Mouse (Mus musculus): Measurements from ENCODE around the gene Gm12216.
"Not testable (repeated sequence)": the region's sequence is repeated elsewhere in the genome, so short reads cannot be mapped to it uniquely, and the experiment has no call there.

The Gm12216 gene

DNA sequence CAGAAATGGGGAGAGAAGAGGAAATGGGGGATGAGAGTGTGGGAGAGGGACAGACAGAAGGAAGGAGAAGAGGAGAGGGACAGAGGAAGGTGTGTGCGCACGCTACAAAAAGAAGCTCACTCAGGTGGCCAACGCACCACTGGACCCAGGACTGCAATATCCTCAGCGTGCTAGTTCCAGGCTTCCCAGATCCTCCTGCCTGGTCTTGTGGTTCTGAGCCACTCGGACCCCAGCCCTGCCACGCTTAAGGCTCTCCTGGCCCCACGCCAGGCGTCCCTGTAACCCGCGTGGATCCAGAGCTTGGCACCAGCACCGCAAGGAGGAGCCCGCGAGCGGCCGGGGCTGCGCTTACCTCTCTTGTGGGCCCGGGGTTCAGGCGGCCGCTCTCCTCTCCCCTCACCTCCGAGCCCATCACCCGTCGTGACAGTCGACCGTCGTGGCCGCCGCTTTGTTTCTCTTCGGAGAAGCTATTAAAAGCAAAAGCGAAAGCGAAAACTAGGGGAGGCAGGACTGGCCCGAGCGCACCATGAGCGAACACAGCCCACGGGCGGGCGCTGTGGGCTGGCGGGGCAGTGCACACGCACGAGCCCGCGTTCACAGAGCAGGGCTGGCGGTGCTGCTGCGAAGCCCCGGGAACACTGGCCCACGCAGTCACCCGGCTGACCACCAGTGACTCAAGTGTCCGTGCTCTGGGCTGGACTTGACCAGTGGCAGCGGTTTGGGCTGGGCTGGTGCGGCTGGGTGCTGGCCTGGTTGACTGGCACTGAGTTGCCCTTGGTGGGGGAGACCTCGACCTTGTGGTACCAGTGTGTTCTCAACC, at the start of gene Gm12216:
Gene Gm12216 (minus strand): TSS at position 496 of the 820 bp plus-strand sequence.
- DNase-seq, result peak; percentile 44

DNA sequence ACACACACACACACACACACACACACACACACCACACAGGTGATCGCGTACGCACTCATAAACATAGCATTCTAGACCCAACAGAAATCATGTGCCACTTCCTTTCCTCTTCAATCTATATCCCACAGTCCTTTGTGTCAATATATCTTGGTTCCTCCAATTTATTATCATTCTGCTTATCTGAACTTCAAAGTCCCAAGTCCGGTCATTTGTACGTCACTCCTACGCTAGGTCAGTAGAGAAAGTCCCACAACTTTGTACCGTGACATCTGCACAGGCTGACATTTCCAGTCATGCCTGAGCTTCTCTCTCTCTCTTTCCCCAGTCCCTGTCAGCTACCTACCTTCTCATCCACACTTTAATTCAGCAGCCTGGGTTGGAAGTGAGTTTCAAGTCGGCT, 49.6 kb upstream of the Gm12216 start:
- DNase-seq, result no peak

DNA sequence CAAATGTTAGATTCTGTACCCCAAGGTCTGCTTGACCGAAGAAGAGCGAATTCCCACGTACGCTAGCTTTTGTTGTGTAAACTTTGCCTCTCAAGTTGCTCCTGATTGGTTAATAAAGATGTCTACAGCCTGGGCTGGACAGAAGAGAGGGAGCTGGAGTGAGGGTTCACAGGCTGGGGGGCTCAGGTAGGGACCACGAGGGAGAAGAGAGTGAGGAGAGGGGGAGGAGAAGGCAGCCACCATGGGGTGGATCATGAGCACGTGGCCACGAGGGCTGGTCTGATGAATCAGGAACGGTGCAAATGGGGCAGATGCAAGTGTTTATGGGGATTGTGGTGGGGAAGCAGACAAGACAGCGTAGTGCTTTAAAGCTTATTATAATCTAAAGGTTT, 45.5 kb upstream of the Gm12216 start:
- DNase-seq, result no peak

DNA sequence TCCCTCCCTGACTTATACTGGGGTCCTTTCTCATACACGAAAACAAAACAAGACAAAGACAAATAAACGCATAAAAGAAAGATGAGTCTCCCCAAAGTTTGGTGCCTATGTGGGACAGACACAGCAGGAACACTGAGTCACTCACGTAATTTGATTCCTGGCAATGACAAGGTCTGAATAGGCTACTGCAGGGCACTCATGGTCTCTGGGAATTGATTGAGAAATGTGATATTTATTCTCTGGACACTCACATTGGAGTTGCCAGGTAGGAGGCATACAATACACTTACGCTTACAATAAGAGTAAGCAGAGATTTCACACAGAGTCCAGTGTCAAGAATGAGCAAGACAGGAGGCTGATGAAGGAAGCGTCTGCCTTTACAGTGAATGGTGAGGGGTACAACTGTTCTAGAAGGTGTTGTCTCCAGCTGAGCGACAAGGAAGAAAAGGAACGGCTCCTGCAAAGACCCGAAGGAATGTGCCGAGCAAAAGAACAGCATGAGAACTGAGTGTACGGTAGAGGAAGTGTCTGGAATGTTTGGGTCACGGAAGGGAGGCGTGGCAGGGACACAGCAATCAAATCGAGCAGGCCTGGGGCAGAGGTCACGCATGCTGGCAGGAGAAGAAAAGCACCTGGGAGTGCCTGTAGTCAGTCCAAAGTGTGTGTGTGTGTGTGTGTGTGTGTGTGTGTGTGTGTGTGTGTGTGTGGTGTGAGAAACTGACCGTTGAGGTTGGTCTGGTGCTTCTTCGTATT, 44.9 kb upstream of the Gm12216 start:
- DNase-seq, result peak; percentile 60

DNA sequence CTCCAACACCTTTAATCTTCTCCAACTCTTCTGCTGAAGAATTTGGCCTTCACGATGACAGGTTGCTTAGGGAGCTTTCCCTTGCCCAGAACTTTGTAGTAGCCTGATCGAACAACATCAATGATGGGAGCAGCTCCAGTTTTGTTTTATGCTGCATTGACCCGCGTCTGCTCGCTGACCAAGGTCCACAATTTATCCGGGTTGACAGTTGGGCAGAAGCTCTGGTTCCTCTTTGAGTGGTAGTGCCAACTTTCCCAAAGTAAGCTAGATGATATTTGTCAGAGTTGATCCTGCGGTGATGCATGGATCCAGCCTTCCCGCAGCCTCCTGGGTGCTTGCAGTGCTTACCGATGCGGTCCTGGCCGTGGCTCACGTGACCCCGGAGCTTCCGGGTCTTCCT, 43.7 kb upstream of the Gm12216 start:
- DNase-seq, result no peak

DNA sequence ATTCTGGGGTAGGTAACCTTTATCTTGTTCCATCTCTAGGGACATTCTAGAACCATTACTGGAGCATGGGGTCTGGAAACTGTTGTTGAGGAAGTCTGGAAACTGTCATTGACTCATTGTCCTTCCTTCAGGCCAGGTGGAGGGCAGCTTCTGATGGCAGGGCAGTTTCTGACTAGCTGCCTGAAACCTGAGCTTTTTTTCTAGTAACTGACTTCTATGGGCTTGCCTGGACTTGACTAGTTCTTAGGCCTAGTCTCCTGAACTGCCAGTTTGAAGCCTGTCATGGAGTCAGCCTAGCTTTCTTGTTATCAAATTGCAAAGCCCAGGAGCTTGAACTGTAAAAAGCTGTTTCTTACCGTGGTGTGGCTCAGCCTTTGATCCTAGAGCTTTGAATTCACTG, 41.9 kb upstream of the Gm12216 start:
- DNase-seq, result no peak

DNA sequence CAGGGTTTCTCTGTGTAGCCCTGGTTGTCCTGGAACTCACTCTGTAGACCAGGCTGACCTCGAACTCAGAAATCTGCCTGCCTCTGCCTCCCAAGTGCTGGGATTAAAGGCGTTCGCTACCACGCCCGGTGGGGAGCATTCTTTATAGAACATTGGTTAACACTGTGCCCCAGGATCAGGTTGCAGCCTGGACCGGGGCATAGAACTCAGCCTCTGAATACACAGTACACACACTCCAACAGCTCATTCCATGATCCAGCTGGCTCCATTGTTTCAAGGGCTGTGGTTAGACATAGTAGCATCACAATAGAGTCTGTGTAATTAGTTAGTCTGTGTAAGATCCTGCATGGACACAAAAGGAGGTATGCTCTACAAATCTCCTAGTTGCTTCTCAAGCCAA, 40.9 kb upstream of the Gm12216 start:
- no peak for DNase-seq

DNA sequence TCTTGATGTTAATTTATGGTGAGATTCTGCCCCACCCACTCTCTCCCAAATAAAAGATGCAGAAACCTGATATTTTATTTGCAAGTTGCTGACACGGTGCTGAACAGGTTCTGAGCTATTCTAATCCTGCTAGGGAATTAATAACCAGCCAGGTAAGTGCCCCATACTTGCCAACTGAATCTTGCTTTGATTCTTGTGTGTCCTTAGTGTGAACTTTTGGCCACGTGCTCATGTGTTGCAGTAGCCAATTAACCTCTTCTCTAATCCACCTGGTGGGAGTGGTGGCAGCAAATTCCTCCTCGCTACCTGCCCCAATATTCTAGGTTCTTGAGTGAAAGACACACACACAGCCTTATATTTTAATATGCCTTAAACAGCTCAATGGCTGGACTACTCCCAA, 39.9 kb upstream of the Gm12216 start:
- no peak for DNase-seq

DNA sequence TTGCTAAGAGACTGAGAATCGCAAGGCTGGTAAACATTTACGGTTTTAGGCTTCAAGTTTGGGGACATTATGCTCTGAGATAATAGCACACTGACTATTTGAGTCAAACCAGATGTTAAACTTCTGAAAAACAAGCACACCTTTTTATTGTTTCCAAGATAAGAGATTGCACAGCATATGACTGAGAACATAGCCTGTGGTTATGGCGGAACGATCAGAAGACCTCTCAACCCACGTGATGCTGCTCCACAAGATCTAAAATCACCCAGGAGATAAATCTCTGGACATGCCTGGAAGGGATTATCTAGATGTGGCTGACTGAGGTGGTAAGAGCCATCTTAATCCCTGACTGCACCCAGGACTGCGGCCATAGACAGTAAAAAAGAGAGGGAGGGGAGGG, 37.9 kb upstream of the Gm12216 start:
- no peak for DNase-seq

DNA sequence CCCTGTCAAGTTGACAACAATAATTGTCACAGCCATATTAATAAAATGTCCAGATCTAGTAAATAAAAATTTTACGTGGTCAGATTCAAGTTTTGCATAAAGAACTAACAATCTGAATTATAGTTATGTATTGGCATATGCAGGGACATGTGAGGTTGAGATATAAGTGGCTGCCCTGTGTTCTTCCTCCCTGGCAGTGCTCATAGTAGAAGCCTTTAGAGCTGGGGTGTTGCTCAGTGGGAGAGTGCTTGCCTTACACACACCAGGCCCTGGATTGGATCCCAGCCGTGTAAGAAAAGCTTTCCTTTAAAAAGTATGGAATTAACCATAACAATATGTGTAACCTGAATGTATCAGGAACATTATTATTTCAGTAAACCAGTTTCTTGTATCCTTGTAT, 34.4 kb upstream of the Gm12216 start:
- DNase-seq, result no peak

DNA sequence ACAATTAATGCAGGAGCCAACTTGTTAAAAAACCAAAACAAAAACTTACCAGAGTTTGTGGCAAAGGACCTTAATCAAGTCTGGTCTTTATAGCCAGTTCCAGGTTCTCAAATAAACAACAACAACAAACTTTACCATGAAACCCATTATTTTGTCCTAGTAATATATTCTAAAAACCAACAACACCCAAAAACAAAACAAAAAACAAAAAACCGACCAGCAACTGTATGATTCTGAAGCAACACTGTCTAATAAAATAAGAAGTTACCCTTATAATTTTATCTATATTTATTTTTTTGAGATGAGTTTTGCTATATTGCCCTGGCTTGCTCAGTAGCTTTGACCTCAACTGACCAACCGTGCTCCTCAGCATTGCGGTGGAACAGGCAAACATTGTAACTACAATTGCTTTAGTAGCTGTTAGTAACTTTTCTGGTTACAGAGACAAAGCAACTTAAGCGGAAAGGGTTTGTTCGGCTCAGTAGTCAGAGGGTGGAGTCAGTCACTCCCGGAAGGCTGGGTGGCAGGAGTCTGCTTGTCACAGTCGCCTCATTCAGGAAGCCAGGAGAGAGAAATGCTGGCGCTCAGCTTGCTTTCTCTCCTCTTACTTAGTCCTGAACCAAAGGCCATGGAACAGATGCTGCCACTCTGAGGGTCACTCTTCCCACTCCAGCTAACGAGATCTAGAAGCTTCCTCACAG, 33.8 kb upstream of the Gm12216 start:
- peak; percentile 24 for DNase-seq

DNA sequence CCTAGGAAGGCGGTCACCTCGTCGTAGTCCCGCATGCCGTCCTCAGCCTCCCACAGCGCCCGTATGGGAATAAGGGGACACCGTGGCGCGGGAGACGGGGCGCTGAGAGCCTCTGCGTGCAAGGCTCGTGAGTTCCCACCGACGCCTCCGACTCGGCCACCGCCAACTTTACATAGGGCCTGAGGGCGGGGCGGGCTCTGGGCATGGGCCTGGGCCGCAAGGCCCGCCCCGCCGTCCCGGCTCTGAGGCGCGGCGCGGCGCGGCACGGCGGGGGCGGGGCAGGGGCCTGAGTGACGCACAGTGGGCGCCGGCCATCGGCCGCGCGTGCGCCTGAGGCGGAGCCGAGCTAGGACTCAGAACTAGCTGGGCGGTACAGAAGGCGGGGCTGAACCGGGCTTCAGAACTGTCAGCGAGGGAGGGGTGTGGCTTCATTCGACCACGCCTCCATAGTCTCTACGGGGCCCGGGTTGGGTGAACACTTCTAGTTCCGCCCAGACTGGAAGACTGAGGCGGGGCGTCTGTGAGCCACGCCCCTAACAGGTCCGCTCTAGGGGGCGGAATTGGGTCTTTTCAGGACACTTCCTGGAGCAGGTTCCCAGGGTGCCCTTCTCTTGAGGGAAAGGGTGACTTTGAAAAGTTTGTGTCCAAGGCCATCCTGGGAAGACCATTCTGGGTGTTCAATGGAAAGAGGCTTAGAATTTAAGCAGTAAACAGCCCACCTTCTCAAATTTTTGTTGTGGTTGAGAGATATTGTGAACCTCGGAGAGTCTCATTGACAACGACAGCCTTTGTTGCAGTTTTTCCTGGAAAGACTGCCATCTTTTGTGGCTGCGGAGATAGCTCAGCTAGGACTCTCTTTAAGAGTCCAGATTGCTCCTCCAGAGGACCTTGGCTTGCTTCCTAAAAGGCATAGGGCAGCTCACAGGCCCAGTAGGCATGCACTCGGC, 32.7 kb upstream of the Gm12216 start, which contains the start of gene Slc22a5:
Gene Slc22a5 (minus strand): TSS at position 156 of the 947 bp plus-strand sequence.
- peak; percentile 98 for DNase-seq

DNA sequence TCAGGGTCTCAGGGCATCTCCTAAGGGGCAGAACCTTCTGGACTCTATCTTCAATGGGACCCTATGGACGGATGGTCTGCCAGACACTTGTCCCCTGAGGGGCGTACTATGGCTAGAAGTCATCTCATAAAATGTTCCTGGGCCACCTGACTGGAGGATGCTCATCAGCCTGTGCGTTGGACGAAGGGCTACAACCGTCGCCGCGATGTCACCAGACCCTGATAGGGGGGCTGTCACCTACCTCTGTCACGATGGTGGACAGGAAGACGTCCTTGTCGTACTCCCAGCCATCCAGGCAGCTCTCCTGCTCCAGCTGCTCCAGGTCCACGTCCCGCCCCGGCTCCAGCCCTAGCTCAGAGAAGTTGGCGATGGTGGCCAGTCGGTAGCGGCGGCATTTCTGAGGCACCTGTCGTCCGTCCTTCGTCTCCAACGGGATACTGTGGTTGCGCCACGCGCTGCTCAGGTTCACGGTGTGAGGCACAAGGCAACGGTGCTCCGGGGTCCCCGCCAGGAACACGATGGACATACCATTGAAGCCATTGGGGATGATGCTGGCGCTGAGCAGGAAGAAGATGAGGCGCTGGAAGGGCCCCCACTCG, 31.9 kb upstream of the Gm12216 start:
- no peak for DNase-seq

DNA sequence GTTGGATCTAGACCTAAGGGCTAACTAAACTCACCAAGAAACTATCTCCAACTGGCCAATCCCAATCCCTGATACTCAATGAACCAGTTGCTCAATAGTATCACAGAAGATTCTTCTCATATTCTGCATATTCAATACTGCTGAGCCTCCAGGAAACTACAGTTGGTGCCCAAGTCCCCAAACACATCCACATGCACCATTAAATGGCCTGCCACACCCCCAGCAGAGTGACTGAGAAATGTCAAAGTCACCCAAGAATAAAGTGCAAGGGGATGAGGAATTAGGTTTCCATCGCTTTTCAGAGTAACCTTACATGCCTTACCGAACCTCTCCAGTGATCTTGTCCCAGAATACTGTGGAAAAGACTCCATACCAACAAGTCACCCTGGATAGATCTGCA, 31.2 kb upstream of the Gm12216 start:
- no peak for DNase-seq

DNA sequence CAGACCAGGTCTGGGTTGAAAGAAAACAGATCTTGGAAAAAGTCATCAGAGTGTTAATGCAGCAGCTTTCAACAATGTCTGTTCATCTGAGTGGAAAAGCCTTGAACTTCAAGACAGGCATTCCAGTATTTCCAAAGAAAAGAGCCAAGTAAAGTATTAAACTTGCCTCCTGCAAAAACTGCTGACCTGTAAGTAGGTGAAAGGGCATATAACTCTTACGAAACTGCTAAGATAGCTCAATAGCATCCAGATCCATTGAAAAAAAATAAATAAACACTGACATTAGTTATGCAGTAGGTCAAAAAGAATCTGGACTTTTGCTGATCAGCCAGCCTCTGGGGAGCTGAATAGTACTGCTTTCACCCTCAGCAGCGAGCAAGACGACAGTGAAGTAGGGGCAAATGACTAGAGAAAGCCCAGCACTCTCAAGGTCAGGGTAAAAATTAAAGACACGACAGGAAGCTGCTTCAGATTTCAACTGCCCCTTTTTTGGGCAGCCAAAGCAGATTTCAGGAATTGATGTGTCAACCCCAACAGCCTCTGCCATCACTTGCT, 30.1 kb upstream of the Gm12216 start:
- peak; percentile 13 for DNase-seq

DNA sequence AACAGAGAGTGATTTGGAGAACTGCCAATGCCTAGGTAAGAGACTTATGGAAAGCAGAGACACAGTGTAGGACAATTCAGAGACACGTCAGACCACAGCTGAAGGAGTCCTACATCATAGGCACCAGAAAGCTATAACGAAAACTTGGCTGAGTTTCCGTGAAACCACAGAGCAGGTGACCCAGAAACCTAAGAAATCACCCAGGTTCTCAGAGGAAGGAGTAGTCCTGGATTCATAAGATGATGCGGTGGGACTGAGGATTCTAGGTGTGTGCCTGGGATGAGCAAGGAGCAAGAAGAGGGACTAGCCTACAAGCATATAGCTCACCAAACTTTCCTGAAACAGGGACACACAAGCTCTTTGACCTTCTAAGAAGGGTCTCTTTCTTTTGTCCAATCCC, 29.2 kb upstream of the Gm12216 start:
- no peak for DNase-seq

DNA sequence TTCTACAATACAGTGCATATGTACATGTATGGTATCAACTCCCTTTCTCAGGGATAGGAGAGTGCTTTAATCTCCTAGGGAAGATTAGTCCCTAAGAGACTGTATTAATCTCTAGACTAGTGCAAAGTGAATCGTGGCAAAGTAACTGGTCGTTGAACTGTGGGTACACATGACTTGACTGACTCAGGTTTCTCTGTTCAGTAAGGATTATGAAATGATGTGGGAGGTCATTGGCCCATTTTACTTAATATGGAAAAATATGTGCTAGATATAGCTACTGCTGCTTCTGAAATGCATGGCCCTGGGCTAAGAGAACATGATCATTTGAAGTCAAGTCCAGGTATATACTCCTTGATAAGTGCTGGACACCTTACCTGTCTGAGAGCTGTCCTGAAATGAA, 24.2 kb upstream of the Gm12216 start:
- no peak for DNase-seq

DNA sequence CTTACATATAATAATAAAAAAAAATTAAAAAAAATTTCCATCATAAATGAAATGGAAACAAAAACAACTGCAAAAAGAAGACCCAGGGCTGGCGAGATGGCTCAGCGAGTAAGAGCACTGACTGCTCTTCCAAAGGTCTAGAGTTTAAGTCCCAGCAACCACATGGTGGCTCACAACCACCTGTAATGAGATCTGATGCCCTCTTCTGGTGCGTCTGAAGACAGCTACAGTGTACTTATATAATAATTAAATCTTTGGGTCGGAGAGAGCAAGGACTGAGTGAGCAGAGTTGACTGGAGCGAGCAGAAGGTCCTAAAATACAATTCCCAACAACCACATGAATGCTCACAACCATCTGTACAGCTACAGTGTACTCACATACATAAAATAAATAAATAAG, 19.0 kb upstream of the Gm12216 start:
- DNase-seq, result not testable (repeated sequence)

DNA sequence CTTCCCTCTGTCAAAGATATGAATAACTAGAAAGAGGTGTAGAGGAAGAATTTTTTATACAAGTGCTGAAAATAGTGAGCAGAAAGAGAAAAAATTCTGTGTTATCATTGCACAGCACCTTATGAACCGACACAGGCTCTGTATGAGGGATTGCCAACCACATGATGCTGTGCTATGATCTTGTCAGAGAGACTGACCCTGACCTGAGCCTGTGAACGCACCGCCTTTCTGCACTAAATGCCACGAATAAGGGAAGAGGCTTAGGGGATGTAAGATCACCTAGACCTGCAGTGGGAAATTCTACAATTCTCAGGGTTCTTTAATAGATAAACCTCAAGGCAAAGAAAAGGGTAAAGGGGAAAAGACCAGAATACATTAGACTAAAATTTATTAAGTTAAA, 17.4 kb upstream of the Gm12216 start:
- DNase-seq, result no peak

DNA sequence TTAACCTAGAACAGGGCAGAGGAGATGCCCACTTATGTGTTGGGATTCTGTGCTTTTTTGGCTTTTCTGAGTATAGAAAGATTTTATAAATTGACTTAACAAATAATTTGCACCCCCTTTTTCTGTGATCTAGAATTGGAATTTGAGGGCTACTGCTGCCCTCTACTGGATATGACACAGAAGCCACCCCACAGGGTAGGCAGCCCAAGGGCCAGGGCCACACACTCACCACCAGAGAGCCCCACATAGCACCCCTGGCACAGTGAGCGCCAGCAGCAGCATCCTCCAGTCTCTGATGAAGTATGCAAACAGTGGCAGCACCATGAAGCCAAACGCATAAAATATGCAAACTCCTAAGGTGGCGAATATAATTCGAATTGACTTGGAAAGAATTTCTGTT, 15.7 kb upstream of the Gm12216 start:
- DNase-seq, result no peak

DNA sequence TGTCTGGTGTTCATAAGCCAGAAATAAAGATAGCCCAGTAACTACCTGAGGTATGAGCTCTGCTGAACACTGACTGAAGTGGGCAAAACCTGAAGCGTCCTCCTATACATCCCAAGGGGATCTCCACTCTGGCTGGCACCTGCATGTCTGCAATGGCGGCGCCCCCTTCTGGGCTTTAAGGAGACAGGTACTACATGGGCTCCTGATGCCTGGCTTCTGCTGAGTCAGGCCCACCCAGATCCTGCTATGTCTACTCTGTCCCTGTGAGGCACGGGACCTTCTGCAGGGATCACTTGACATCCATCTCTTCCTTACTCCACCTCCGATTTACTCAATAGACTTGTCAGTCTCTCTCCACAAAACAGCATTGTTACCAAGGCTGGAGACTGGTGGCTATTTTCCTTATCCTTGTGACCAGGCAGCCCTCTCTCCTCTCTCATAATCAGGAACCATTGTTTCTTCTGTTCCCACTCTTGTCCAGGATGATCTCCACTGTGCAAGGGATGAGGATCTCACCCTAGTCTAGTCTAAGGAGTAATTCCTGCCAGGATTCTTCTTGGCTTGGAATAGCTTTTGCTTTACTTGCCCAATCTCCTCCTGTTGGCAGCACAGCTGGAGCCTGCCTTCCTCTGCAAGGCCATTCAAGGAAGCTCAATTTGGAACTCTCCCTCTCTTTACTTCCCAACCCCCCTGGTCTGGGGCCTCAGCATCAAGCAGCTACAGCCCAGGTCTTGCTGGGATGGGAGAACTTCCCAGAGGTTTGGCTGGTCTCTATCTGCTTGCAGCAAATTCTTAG, 15.1 kb upstream of the Gm12216 start:
- not testable (repeated sequence) for DNase-seq
